Mouse (Mus musculus) kidney, embryonic 16.5 days (tissue): ENCODE measurements at regions not wholly inside any gene's neighbourhood (a gene's known extent, or its start where the extent isn't known, plus 50 kb on each side); places are given as distances from the start of the nearest gene placed in this dataset.
A peak's percentile ranks its signal among the peaks of the same experiment; 100 is the strongest.

Experiments used
- ATAC-seq: fragments of 200-750 bp; cut with Nextera tagmentation; 2 replicates; pipeline ENCODE4 v1.8.0; 2017; ENCODE audit warnings: moderate TSS enrichment; ENCODE audit not compliant: low FRiP score, low TSS enrichment
- H3K27ac ChIP-seq: fragments of 300-500 bp; sonication (generic); 2 replicates; pipeline ENCODE4 v1.5.1; 2014; ENCODE audit warnings: low read length
- H3K27me3 ChIP-seq: fragments of 300-500 bp; sonication (generic); 2 replicates; pipeline ENCODE4 v1.6.1; 2014; ENCODE audit warnings: low read length, control low read depth, mixed read lengths; ENCODE audit not compliant: insufficient read depth
- H3K36me3 ChIP-seq: fragments of 300-500 bp; sonication (generic); 2 replicates; pipeline ENCODE4 v1.6.1; 2014; ENCODE audit warnings: low read length, control low read depth, mixed read lengths; ENCODE audit not compliant: insufficient read depth
- H3K4me1 ChIP-seq: fragments of 300-500 bp; sonication (generic); 2 replicates; pipeline ENCODE4 v1.6.1; 2014; ENCODE audit warnings: low read length, control low read depth, mixed read lengths; ENCODE audit not compliant: insufficient read depth
- H3K4me2 ChIP-seq: fragments of 300-500 bp; sonication (generic); replicated peaks from 2 replicates; pipeline ENCODE4 v1.6.1; 2014; ENCODE audit warnings: low read depth, low read length
- H3K4me3 ChIP-seq: fragments of 300-500 bp; sonication (generic); 2 replicates; pipeline ENCODE4 v1.5.1; 2014; ENCODE audit warnings: mild to moderate bottlenecking, low read length
- H3K9ac ChIP-seq: fragments of 300-500 bp; sonication (generic); replicated peaks from 2 replicates; pipeline ENCODE4 v1.6.1; 2014; ENCODE audit warnings: low read length
- H3K9me3 ChIP-seq: fragments of 300-500 bp; sonication (generic); 2 replicates; pipeline ENCODE4 v1.6.1; 2016; ENCODE audit warnings: low read length, control low read depth
- WGBS: fragments of 180-500 bp; shearing (Covaris S2); extraction: QIAGEN DNeasy Blood & Tissue Kit; methylation state at CpG from one replicate; pipeline ENCODE4 v1.1.7; 2014; 5-methylcytosine and 5-hydroxymethylcytosine counted together

DNA sequence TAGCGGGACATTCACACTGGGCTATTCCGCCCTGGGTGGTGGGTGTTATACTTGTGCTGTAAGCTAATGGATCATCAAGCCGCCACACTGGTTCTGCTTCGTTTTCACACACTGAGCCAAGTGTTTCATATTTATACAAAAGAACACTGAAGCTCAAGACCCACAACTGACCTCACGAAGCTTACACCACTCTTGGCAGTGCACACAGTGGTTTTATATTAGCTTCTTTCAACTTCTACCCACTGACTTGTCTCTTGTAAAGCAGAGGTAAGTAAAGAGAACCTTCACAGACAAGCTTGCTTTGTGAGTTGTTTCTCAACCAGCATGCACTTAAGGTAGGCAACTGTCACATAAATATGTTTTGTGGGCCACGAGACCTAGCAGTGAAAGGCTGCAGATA is 106.9 kb downstream of the 1190002N15Rik start:
- no peaks in the 10 kb centered on the region for H3K9me3 ChIP-seq
- no peak overlapping the region for H3K9ac ChIP-seq
- WGBS = 92% methylated on average over 6 of the region's 6 CpGs
- H3K4me1 ChIP-seq = no peaks in the 10 kb centered on the region
- no peak overlapping the region for H3K4me2 ChIP-seq
- H3K36me3 ChIP-seq = no peaks in the 10 kb centered on the region
- ATAC-seq = no peak
- H3K4me3 ChIP-seq = no peak overlapping the region
- no peaks in the 10 kb centered on the region for H3K27me3 ChIP-seq
- no peak overlapping the region for H3K27ac ChIP-seq

DNA sequence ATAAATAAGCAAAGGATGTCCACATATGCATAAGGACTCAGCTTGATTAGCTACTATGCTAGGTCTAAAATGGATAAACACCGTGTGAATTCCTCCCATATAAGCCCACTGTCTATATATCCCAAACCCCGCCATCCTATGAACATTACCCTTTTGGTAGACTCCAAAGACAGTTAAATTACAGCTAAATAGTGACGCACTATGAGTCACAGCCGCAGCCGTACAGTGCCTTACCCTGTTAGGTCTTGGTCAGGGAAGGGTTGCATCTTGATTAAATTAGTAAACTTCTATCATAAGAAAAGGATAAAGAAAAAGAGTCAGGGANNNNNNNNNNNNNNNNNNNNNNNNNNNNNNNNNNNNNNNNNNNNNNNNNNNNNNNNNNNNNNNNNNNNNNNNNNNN is 111.1 kb downstream of the 1190002N15Rik start:
- WGBS = 92% methylated on average over 5 of the region's 5 CpGs
- ATAC-seq = no peak
- Histone ChIP-seq H3K4me3 (no peak overlapping the region), H3K9ac (no peak overlapping the region), H3K27ac (no peak overlapping the region), H3K4me2 (no peak overlapping the region), H3K27me3 (no peaks in the 10 kb centered on the region), H3K4me1 (no peaks in the 10 kb centered on the region), H3K9me3 (no peaks in the 10 kb centered on the region), H3K36me3 (no peaks in the 10 kb centered on the region)

DNA sequence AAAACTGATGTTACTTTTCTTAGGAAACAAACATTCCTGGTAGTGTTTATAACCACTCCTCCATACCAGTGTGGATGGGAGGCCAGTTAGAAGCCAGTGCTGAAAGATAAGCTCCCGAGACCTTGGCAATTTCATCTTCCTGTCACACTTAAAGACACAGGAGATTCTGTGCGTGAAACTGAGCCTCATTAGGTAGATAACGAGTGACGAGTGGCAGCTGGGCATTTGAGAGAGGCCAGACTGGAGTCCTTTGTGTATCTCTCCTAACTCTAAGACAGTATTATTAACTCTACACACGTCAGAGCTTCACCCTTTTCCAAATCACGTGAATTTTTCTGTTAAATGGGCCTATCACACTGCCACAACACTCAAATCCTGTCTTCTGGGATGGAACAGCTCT is 112.1 kb downstream of the 1190002N15Rik start:
- ATAC-seq = no peak
- no peaks in the 10 kb centered on the region for H3K4me1 ChIP-seq
- no peak overlapping the region for H3K27ac ChIP-seq
- no peaks in the 10 kb centered on the region for H3K36me3 ChIP-seq
- H3K4me2 ChIP-seq = no peak overlapping the region
- WGBS = 28% methylated on average over 6 of the region's 6 CpGs
- no peaks in the 10 kb centered on the region for H3K27me3 ChIP-seq
- H3K9me3 ChIP-seq = no peaks in the 10 kb centered on the region
- H3K9ac ChIP-seq = no peak overlapping the region
- H3K4me3 ChIP-seq = no peak overlapping the region

DNA sequence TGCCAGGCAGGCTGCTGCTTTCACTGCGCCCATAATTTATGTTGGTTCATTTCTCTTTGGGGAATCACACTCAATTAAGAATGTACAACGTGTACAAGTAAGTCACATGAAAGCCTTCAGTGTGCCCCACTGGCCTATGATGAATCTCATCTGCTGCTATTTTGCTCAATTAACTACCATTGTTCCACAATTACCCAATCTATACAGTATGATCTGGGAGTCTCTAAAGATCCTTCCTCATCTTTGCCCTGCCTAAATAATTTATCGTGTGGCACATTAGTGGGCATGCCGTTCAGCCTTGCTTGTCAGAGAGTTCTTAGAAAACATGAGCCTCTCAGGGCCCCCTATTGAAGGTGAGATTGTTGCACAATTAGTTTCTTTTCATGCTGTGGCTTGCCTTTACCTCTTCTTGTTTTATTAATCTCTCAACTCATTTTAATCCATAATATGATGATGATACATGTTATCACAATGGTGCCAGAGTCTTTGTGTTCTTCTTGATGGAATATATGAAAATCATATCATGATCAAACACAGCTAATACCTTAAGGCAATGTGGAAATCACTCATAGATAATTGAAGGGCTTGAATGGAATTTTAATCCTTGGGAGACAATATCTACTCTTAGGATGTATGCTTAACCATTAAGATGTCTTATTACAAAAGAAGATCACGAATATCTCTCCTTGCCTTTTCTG is 113.3 kb downstream of the 1190002N15Rik start:
- 59% methylated on average over 5 of the region's 5 CpGs for WGBS
- Histone ChIP-seq H3K9ac (no peak overlapping the region), H3K27ac (no peak overlapping the region), H3K27me3 (no peaks in the 10 kb centered on the region), H3K4me2 (no peak overlapping the region), H3K36me3 (no peaks in the 10 kb centered on the region), H3K9me3 (no peaks in the 10 kb centered on the region), H3K4me1 (no peaks in the 10 kb centered on the region), H3K4me3 (no peak overlapping the region)
- no peak for ATAC-seq

DNA sequence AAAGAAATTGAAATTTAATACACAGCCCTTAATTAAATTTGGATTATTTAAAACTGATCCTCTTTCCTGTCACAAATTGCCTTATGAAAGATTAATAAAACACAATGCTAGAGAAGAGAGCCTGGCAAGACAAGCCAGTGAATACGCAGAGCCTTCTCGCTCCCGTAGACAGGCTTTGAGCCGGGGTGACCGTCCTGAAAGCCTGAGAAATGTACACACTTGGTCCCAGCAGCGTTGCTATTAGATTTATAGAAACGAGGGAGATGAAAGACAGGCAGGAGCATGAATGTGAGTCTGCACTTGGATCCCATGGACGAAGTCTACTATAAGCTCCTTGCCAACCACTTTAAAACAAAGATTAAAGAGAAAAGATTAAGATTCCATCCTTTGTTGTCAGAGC is 127.3 kb downstream of the 1190002N15Rik start:
- 65% methylated on average over 8 of the region's 8 CpGs for WGBS
- no peak overlapping the region for H3K9ac ChIP-seq
- no peaks in the 10 kb centered on the region for H3K27me3 ChIP-seq
- peaks cover 9% of the 10 kb centered on the region for H3K4me1 ChIP-seq
- H3K4me3 ChIP-seq = no peak overlapping the region
- H3K36me3 ChIP-seq = no peaks in the 10 kb centered on the region
- ATAC-seq = no peak
- H3K4me2 ChIP-seq = no peak overlapping the region
- H3K27ac ChIP-seq = no peak overlapping the region
- H3K9me3 ChIP-seq = no peaks in the 10 kb centered on the region

DNA sequence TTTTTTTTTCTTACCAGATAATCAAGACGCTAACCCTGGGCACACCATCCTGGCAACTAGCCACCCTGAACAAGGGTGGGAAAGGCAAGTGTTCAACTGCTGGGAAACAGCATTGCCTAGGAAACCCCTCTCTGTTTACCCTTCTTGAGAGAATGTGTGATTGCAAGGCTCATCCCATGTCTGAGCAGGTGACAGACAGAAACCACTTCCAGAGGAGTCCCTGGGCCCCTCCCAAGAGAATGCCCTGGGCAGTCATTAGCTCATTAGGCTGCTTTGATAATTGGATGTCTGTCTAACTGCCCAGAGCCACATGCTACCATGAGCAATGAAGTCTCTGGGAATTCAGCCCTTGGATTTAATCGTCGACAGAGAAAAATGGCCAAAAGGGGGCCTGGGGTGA is 127.8 kb downstream of the 1190002N15Rik start:
- H3K4me1 ChIP-seq = peaks cover 9% of the 10 kb centered on the region

DNA sequence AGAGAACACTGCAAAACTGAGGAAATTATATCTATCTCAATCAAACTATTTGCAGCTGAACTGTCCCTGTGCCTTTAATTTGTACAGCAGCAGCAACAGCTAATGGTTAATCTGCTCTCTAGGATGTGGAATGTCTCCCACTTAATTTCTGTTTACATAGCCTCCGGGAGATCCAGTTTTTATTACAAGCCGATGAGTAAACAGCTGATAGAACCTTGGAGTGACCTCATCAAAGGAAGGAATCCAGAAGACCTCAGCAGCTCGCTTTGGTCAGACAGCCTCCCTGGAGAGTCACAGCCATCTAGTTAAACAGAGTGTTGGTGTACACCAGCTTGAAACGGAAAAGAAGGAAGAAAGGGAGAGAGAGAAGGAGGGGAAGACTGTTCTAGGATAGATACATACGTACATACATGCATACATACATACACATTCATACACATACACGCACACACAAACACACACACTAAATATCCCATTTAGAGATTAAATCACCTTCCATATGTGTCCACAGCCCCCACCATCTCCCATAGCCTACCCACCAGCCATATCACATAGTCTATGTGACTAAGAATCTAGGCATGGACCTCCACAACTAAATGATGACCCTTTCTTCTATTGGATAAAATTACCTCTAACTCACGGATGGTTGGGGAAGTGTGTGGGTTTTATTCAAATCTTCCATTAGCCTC is 129.1 kb downstream of the 1190002N15Rik start:
- H3K9ac ChIP-seq = no peak overlapping the region
- 26% methylated on average over 7 of the region's 7 CpGs for WGBS
- no peak overlapping the region for H3K4me2 ChIP-seq
- peaks cover 9% of the 10 kb centered on the region for H3K4me1 ChIP-seq
- ATAC-seq = peak; percentile 92
- H3K36me3 ChIP-seq = no peaks in the 10 kb centered on the region
- peak overlapping the region; percentile 47 for H3K27ac ChIP-seq
- H3K9me3 ChIP-seq = no peaks in the 10 kb centered on the region
- H3K27me3 ChIP-seq = no peaks in the 10 kb centered on the region
- H3K4me3 ChIP-seq = no peak overlapping the region

More for the DNA sequence above, 127.8 kb downstream of the 1190002N15Rik start:
- Histone ChIP-seq H3K4me3 (no peak overlapping the region), H3K27ac (no peak overlapping the region), H3K4me2 (no peak overlapping the region), H3K36me3 (no peaks in the 10 kb centered on the region), H3K27me3 (no peaks in the 10 kb centered on the region), H3K9me3 (no peaks in the 10 kb centered on the region), H3K9ac (no peak overlapping the region)
- ATAC-seq = peak; percentile 25; the same call in 1 of the 2 replicates
- WGBS = 44% methylated on average over 3 of the region's 3 CpGs

DNA sequence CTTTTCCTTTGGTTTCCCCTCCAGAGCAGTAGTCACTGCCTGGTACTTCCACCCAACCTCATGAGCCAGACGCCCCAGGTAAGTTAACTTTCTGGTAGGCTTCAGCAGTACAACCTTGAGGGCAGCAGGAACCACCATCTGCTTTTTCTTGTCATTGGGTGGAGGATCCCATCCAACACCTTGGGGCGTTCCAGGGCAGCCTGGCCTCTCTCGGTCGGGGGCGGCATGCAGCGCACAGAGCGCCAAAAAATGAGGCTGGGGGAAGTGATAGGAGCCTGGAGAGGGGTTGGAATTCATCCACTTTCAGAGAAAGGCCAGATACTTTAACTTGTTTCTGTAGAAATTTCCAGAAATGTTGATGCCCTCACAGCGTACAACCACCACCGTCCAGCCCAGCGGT is 130.2 kb downstream of the 1190002N15Rik start:
- 0 out of 2 replicates have a peak, but pooled peaks have one; percentile 10 for ATAC-seq
- H3K9me3 ChIP-seq = no peaks in the 10 kb centered on the region
- no peak overlapping the region for H3K9ac ChIP-seq
- H3K36me3 ChIP-seq = no peaks in the 10 kb centered on the region
- no peak overlapping the region for H3K4me3 ChIP-seq
- WGBS = 96% methylated on average over 10 of the region's 10 CpGs
- H3K4me2 ChIP-seq = no peak overlapping the region
- peak overlapping the region; percentile 63 for H3K27ac ChIP-seq
- peaks cover 9% of the 10 kb centered on the region for H3K4me1 ChIP-seq
- no peaks in the 10 kb centered on the region for H3K27me3 ChIP-seq

DNA sequence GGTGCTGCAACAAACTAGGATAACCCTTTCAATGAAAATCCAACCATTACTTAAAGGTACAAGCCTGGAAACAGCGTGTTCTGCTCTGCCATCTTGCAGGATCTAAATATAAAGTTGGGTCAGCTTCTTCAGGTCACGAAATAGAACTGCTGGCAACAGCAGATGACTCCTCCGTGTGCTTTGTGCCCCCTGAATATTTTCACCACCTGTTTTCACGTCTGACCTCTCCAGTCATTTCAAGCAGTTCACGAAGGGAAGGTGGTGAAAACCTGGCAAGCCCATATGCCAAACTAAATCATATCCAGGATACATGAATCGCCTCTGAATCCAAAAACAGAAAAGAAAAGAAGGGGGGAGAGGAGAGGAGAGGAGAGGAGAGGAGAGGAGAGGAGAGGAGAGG is 133.3 kb downstream of the 1190002N15Rik start:
- H3K4me3 ChIP-seq = no peak overlapping the region
- ATAC-seq = no peak

DNA sequence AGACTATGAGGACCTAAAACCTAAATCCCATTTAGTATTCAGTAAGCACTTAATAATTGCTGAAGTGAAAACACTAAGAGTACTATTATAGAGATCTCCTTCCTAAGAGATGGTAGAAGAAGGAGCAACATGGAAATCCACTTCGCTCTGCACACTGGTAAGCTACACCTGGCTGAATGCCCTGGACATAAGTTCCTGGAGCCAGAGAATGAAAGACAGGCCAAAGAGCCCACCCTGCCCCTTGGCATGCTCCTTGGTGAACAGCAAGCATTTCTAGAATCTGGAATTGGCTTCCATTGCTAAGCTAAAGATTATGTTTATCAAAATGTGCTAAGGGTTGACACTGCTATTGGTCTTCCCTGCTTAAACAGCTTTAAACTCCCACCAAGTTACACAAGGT is 137.3 kb downstream of the 1190002N15Rik start:
- WGBS = 97% methylated on average over 1 of the region's 1 CpGs
- no peak for ATAC-seq

More for the DNA sequence above, 133.3 kb downstream of the 1190002N15Rik start:
- 69% methylated on average over 6 of the region's 6 CpGs for WGBS
- Histone ChIP-seq H3K36me3 (no peaks in the 10 kb centered on the region), H3K9me3 (no peaks in the 10 kb centered on the region), H3K27me3 (no peaks in the 10 kb centered on the region), H3K4me1 (peaks cover 9% of the 10 kb centered on the region), H3K9ac (no peak overlapping the region), H3K27ac (no peak overlapping the region), H3K4me2 (no peak overlapping the region)

More for the DNA sequence above, 137.3 kb downstream of the 1190002N15Rik start:
- H3K4me1 ChIP-seq = no peaks in the 10 kb centered on the region
- no peak overlapping the region for H3K4me3 ChIP-seq
- H3K27me3 ChIP-seq = no peaks in the 10 kb centered on the region
- H3K27ac ChIP-seq = no peak overlapping the region
- H3K9me3 ChIP-seq = no peaks in the 10 kb centered on the region
- H3K9ac ChIP-seq = no peak overlapping the region
- H3K4me2 ChIP-seq = no peak overlapping the region
- H3K36me3 ChIP-seq = no peaks in the 10 kb centered on the region
